Mouse (Mus musculus): ENCODE data around the gene Itgb6.

DNA sequence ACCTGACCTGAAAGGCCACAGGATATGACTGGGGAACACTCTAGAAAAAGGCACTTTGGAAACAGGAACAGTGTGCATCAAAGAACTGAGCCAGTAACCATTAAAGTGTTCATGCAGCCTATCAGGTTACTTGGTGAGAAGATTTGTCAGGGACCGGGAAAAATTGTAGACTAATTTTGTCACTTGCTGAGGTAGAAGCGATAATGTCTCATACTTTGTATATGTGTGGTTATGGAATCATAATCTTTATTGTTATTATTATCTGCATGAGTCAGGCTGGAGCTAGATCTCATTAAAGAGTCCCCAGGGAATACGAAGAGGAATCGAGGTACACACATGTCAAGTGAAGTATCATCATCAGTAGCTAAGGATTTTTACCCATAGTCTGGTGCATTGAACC is 21.5 kb downstream of the Itgb6 start:
- TF ChIP-seq EP300 (IDR thresholded peaks at IDR 0.05; ENCODE audit: low read depth) = no peak
- no peak for TF ChIP-seq CTCF (IDR thresholded peaks at IDR 0.05; ENCODE audit: low read depth)

Data from liver, postnatal 0 days (tissue).